Mouse (Mus musculus): ENCODE data around the gene Des. TPM values are rescaled to one million over a fixed set of nuclear protein-coding genes. Genes with fewer than 3 reads are reported as not detected.
A peak's percentile ranks its signal among the peaks of the same experiment; 100 is the strongest.

The Des gene
- polyA plus RNA-seq, 1 experiment from 2014 or later, result 1.5 TPM

DNA sequence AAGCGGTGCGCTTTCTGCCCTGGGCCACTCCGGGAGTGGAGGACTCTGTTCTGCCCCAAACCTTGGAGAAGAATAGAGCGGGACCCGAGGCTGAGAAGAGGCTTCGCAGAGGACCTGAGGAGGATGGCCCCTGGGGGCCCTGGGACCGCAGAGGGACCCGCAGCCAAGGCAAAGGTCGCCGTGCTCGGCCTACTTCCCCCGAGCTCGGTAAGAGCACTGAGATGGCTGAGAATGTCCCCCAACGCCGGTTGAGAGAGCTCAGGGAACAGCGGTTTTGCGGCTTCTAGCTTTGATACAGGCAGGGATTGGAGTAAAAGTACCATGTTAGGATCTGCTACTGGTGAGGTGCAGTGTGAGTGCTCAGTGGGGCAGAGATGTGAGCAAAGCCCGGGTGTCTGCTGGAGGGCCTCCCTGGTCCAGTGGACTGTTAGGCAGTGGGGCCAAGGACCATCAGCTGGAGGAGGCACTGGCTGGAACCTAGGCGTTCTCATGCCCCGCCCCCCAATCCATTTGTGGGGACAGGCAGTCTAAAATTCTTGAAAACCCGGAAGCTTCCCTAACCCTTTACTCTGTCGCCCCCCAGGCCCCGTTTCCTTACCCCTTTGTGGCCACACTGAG, 28.9 kb downstream of the Des start:
- Histone ChIP-seq H3K27me3 (replicated peaks) (peaks cover 33% of the 10 kb centered on the region), H3K4me1 (peaks cover 54% of the 10 kb centered on the region)
- 20% methylated on average over 23 of the region's 23 CpGs for WGBS

DNA sequence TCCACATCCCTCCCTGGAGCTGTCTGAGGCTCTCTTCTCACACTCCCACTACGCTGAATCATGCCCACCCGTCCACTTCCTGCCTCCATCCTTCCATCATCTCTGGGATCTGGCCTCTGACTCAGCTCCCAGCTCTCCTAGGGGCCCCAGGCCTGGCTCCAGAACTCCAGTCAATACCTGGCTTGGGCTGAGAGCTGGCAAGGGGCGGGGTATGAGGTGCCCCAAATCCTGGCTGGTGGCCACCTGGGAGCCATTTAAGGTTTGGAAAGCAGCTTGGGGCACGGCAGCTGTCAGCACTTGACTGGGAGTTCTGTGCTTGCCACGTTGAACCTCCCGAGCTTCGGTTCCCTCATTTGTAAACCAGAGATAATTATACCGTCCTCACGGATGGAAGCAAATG, 33.0 kb downstream of the Des start:
- Histone ChIP-seq H3K36me3 (replicated peaks) (peaks cover 7% of the 10 kb centered on the region; the same call in 1 of the 2 replicates), H3K27ac (no peak overlapping the region), H3K4me2 (no peak overlapping the region), H3K4me3 (no peak overlapping the region), H3K9me3 (no peaks in the 10 kb centered on the region), H3K4me1 (peaks cover 13% of the 10 kb centered on the region), H3K9ac (no peak overlapping the region), H3K27me3 (replicated peaks) (peaks cover 19% of the 10 kb centered on the region)
- WGBS, result 64% methylated on average over 9 of the region's 9 CpGs
- ATAC-seq (replicated peaks), result no peak

More for the DNA sequence above, 28.9 kb downstream of the Des start:
- Histone ChIP-seq H3K9me3 (no peaks in the 10 kb centered on the region), H3K27ac (no peak overlapping the region), H3K9ac (0 out of 2 replicates have a peak overlapping the region, but pooled peaks have one; percentile 10), H3K4me2 (peak overlapping the region; percentile 41), H3K4me3 (peak overlapping the region; percentile 20), H3K36me3 (replicated peaks) (peaks cover 3% of the 10 kb centered on the region; the same call in 1 of the 2 replicates)
- no peak for ATAC-seq (replicated peaks)

DNA sequence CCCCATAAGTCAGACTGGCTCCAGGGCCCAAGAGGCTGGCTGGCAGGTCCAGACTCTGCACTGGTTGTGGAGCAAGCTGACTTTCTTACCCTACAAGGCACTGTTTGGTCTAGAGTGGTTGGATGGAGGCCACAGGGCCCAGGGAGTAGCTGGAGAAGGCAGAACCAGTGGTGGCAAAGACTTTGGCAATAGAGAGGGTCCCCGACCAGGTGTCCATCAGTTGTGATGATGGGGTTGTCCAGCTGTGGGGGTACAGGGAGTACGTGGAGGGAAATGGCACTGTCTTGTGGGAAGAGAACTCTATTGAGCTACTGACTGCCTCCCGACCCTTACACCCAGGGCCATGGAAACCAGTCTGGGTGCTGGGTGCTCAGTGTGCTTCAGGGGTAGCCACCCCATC, 33.7 kb downstream of the Des start:
- 81% methylated on average over 3 of the region's 3 CpGs for WGBS
- no peak overlapping the region for H3K4me2 ChIP-seq

DNA sequence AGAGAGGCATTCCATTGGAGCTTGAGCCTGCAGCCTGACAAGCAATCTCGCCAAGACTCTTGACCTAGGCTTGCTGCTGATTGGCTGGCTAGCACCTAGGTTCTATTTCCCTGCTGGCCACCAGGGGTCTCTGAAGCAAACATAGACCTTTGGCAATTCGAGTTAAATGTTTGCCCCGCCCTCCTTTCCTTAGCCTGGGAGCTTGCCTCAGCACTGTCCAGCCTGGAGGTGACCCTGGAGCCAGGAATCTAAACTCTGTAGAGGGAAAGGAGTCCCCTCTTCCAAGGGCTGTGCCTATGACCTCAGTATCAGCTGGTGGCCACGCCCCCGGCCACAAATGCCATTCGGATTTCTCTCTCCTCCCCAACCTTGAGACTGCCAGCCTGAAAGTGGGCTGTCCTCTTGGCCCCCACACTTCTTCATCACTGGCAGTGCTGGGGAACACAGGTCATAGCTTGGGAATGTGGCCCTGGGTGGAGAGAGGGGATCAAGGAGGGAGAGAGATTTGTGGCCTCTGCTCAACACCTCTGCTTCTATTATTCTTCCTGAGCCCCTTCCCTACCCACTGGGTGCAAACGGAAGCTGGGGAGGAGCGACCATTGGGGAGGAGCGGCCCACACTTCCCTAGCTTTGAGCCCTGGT, 38.8 kb downstream of the Des start:
- Histone ChIP-seq H3K4me1 (peaks cover 23% of the 10 kb centered on the region), H3K4me3 (no peak overlapping the region), H3K9ac (no peak overlapping the region), H3K27me3 (replicated peaks) (no peaks in the 10 kb centered on the region), H3K27ac (0 out of 2 replicates have a peak overlapping the region, but pooled peaks have one; percentile 5), H3K9me3 (no peaks in the 10 kb centered on the region), H3K4me2 (no peak overlapping the region), H3K36me3 (replicated peaks) (peaks cover 26% of the 10 kb centered on the region; the same call in 1 of the 2 replicates)
- 17% methylated on average over 9 of the region's 9 CpGs for WGBS
- ATAC-seq (replicated peaks), result peak; percentile 41; the same call in 1 of the 2 replicates

More for the DNA sequence above, 33.7 kb downstream of the Des start:
- Histone ChIP-seq H3K4me3 (no peak overlapping the region), H3K27ac (no peak overlapping the region), H3K9ac (no peak overlapping the region), H3K4me1 (peaks cover 11% of the 10 kb centered on the region), H3K9me3 (no peaks in the 10 kb centered on the region), H3K36me3 (replicated peaks) (peaks cover 7% of the 10 kb centered on the region; the same call in 1 of the 2 replicates), H3K27me3 (replicated peaks) (peaks cover 13% of the 10 kb centered on the region; the same call in 1 of the 2 replicates)
- no peak for ATAC-seq (replicated peaks)

DNA sequence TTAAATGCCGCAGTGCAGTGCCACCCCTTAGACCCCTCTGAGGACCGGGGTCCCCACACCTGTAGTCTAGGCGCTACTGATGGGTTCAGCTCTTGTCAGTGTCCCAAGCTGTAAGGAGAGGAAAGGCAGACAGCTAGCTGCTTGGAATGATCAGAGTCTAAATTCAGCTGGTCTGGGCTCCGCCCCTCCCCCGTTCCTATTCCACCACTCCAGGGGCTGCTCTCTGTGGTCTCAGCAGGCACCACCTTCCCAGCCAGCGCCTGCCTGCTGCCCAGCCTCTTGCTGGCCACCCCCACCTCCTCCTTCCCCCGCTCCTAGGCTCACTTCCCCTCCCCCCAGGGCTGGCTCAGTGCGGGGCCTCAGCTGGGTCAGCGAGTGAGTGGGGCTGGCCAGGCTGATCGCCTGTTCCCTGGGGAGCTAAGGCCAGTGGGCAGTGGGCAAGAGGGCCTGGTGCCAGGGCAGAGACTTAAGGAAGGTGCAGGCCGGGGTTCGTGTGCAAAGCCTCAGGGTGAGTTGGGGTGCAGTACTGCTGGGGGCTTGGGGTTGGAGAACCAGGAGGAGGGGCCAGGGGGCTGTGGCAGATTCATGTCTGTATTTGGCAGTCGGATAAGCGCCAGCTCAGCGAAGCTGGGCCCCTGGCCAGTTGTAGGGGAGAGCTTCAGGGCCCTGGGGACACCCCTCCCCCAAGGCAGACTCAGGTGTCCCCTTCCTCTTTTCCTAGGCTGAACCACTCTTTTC, 39.8 kb downstream of the Des start:
- 10% methylated on average over 15 of the region's 15 CpGs for WGBS
- H3K4me1 ChIP-seq, result peaks cover 23% of the 10 kb centered on the region
- no peaks in the 10 kb centered on the region for H3K9me3 ChIP-seq
- no peak overlapping the region for H3K9ac ChIP-seq
- no peak overlapping the region for H3K4me3 ChIP-seq
- H3K27ac ChIP-seq, result peak overlapping the region; percentile 12; the same call in 1 of the 2 replicates
- peak overlapping the region; percentile 27 for H3K4me2 ChIP-seq
- ATAC-seq (replicated peaks), result peak; percentile 51
- no peaks in the 10 kb centered on the region for H3K27me3 ChIP-seq (replicated peaks)
- H3K36me3 ChIP-seq (replicated peaks), result peaks cover 28% of the 10 kb centered on the region; the same call in 1 of the 2 replicates

DNA sequence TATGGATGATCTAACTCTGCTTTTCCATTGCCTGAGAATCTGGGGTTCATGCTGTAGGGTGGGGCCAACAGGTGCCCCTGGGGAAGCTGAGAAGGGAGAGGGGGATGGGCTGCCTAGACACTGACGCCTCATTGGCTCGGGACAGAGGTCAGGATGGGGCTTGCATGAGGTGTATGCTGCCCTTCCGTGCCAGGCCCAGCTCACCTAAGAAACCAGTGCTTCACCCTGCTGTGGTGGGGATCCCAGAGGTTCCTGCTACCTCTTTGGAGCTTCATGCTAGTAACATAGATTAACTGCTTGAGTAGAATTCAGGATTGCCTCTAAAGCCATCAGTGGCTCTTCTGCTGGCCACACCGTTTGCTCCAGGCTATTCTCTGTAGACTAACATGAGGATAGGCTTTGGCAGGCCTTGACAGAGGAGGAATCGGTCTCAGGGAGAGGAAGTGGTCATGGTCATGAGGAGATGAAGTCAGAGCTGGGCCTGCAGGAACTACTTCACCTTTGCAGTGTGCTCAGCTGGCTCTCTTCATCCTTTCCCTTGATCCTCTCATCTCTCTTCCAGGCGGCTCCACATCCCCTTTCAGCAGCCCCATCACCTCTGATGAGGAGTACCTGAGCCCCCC, 40.5 kb downstream of the Des start:
- H3K9me3 ChIP-seq, result no peaks in the 10 kb centered on the region
- H3K27ac ChIP-seq, result no peak overlapping the region
- no peaks in the 10 kb centered on the region for H3K27me3 ChIP-seq (replicated peaks)
- 48% methylated on average over 6 of the region's 6 CpGs for WGBS
- no peak; the same call in 1 of the 2 replicates for ATAC-seq (replicated peaks)
- H3K4me2 ChIP-seq, result peak overlapping the region; percentile 27; the same call in 1 of the 2 replicates
- peaks cover 23% of the 10 kb centered on the region for H3K4me1 ChIP-seq
- peaks cover 28% of the 10 kb centered on the region; the same call in 1 of the 2 replicates for H3K36me3 ChIP-seq (replicated peaks)
- H3K4me3 ChIP-seq, result no peak overlapping the region
- no peak overlapping the region for H3K9ac ChIP-seq

DNA sequence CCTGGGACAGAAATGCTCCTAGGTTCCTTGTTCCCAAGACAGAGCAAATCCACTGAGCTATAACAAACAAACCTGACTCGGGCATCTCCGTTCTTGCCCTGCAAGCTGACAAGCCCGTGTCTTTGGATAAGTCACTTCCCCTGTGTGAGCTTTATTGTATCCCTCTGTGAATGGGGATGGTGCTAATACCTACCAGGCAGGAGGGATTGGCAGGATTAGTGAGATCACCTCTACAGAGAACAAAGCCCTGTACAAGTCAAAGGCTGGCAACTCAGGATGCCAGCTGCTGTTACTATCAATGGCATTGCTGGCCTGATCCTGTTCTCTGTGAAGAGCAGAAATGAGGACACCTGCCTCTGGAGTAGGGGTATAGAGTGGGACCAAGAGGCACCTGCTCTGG, 45.4 kb downstream of the Des start:
- H3K36me3 ChIP-seq (replicated peaks), result peaks cover 29% of the 10 kb centered on the region; the same call in 1 of the 2 replicates
- H3K9me3 ChIP-seq, result no peaks in the 10 kb centered on the region
- 56% methylated on average over 3 of the region's 3 CpGs for WGBS
- no peak overlapping the region for H3K9ac ChIP-seq
- no peak for ATAC-seq (replicated peaks)
- no peak overlapping the region for H3K27ac ChIP-seq
- H3K4me1 ChIP-seq, result peaks cover 1% of the 10 kb centered on the region; the same call in 1 of the 2 replicates
- H3K27me3 ChIP-seq (replicated peaks), result no peaks in the 10 kb centered on the region
- no peak overlapping the region for H3K4me2 ChIP-seq
- H3K4me3 ChIP-seq, result no peak overlapping the region

DNA sequence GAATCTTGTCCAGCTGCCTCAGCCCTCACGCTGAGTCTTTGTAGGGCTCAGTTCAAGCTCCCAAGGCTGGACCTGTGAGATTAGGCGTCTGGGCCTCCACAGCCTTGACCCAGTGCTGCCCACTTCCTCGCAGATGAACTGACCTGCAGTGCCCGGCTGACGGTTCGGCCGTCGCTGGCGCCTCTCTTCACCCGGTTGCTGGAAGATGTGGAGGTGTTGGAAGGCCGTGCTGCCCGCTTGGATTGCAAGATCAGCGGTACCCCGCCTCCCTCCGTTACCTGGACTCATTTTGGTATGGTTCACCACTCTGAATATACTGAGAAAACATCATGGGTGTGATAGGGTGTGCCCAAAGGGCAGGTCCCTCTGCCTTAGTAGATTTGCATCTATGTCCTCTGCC, 46.0 kb downstream of the Des start:
- H3K27me3 ChIP-seq (replicated peaks), result no peaks in the 10 kb centered on the region
- H3K36me3 ChIP-seq (replicated peaks), result peaks cover 29% of the 10 kb centered on the region; the same call in 1 of the 2 replicates
- no peak overlapping the region for H3K4me2 ChIP-seq
- ATAC-seq (replicated peaks), result no peak
- no peak overlapping the region for H3K9ac ChIP-seq
- H3K4me3 ChIP-seq, result no peak overlapping the region
- H3K27ac ChIP-seq, result no peak overlapping the region
- H3K9me3 ChIP-seq, result no peaks in the 10 kb centered on the region
- WGBS, result 93% methylated on average over 15 of the region's 15 CpGs
- H3K4me1 ChIP-seq, result no peaks in the 10 kb centered on the region

DNA sequence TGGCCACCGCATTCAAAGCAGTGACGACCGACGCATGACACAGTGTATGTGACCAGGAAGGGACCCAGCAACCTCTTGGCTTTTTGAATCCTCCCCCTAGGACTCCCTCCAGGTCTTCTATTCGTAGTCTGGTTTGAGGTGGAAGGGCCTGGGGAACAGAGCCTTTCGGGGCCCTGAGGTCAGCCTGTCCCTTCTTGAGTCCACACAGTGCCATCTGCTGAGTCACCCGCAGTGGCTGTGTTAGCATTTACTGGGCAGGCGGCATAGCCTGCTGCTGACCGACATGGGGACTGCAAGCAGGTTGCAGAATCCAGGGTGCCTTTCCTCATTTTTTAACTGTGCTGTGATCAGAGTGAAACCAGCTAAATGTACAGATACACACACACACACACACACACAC, 46.9 kb downstream of the Des start:
- Histone ChIP-seq H3K9me3 (no peaks in the 10 kb centered on the region), H3K4me1 (no peaks in the 10 kb centered on the region), H3K9ac (no peak overlapping the region), H3K4me3 (no peak overlapping the region), H3K36me3 (replicated peaks) (peaks cover 20% of the 10 kb centered on the region; the same call in 1 of the 2 replicates), H3K4me2 (no peak overlapping the region), H3K27me3 (replicated peaks) (no peaks in the 10 kb centered on the region), H3K27ac (no peak overlapping the region)
- 93% methylated on average over 9 of the region's 9 CpGs for WGBS
- ATAC-seq (replicated peaks), result no peak

DNA sequence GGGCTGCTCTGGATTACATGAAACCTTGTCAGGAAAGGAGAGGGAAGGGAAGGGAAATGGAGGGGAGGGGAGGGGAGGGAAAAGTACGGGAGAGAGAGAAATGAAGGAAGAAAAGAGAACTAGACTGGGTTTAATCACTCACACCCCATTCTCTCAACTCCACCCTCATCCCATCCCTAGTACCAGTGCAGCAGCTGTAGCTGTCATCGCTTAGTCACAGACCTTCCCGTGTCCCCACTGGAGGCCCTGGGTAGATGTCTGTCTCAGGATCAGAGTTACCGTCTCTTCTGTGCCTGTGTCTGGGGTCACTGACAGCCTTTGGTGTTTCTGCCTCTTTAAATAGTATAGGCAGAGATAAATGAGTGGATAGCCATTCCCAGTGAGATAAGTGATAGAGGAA, 48.1 kb downstream of the Des start:
- Histone ChIP-seq H3K4me1 (no peaks in the 10 kb centered on the region), H3K27me3 (replicated peaks) (no peaks in the 10 kb centered on the region), H3K9ac (no peak overlapping the region), H3K4me2 (no peak overlapping the region), H3K9me3 (no peaks in the 10 kb centered on the region), H3K36me3 (replicated peaks) (0 out of 2 replicates have a peak, but pooled peaks cover 9% of the 10 kb centered on the region), H3K27ac (no peak overlapping the region), H3K4me3 (no peak overlapping the region)
- no peak for ATAC-seq (replicated peaks)
- WGBS, result 77% methylated on average over 4 of the region's 4 CpGs

DNA sequence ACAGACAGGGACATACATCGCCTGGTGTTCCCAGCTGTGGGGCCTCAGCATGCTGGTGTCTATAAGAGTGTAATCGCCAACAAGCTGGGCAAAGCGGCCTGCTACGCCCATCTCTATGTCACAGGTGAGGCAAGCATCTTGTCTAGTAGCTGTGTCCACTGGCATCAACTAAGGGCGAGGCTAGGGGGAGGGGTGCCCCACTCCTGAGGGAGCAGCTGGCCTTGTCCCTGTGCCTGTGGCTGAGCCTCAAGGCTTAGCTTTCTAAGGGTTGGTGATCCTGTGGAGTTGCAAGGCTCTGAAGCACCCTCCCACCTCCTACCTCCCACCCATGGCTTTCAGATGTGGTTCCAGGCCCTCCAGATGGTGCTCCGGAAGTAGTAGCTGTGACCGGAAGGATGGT, 49.8 kb downstream of the Des start:
- Histone ChIP-seq H3K36me3 (replicated peaks) (0 out of 2 replicates have a peak, but pooled peaks cover 4% of the 10 kb centered on the region), H3K4me1 (no peaks in the 10 kb centered on the region), H3K4me3 (no peak overlapping the region), H3K4me2 (no peak overlapping the region), H3K27me3 (replicated peaks) (no peaks in the 10 kb centered on the region), H3K27ac (no peak overlapping the region), H3K9ac (no peak overlapping the region), H3K9me3 (no peaks in the 10 kb centered on the region)
- 90% methylated on average over 7 of the region's 7 CpGs for WGBS
- no peak for ATAC-seq (replicated peaks)

DNA sequence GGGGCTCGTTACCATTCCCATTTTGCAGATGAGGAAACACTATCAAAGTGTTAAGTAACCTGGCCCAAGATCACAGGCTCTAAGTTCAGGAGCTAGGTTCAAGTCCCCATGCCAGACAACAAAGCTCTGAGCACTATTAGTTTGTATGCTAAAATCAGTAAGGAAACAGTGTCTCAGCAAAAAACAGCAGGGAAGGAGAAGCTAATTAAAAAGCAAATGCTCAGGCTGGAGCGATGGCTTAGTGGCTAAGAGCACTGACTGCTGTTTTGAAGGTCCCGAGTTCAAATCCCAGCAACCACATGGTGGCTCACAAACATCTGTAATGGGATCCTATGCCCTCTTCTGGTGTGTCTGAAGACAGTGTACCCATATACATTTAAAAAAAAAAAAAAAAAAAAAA, 52.1 kb downstream of the Des start:
- H3K4me1 ChIP-seq, result no peaks in the 10 kb centered on the region
- H3K4me3 ChIP-seq, result no peak overlapping the region
- H3K27ac ChIP-seq, result no peak overlapping the region
- H3K9me3 ChIP-seq, result no peaks in the 10 kb centered on the region
- H3K4me2 ChIP-seq, result no peak overlapping the region
- H3K27me3 ChIP-seq (replicated peaks), result no peaks in the 10 kb centered on the region
- no peak for ATAC-seq (replicated peaks)
- WGBS, result 95% methylated on average over 3 of the region's 3 CpGs
- no peak overlapping the region for H3K9ac ChIP-seq
- no peaks in the 10 kb centered on the region for H3K36me3 ChIP-seq (replicated peaks)
